Mouse (Mus musculus): ENCODE measurements around the gene Itln1.
"Not testable (repeated sequence)": the region's sequence is repeated elsewhere in the genome, so short reads cannot be mapped to it uniquely, and the experiment has no call there.

- not testable (repeated sequence) for TF ChIP-seq CTCF (IDR thresholded peaks at IDR 0.05; ENCODE audit: low read depth, low read length); GATA1 (IDR thresholded peaks at IDR 0.05; ENCODE audit: borderline replicate concordance, low read length); TAL1 (conservative IDR thresholded peaks at IDR 0.05; ENCODE audit: low read depth, low read length); GATA2 (IDR thresholded peaks at IDR 0.05; ENCODE audit: borderline replicate concordance, low read depth, low read length); POLR2AphosphoS5 (IDR thresholded peaks at IDR 0.05; ENCODE audit: insufficient replicate concordance, low read depth, low read length)
Observed at GRCm38 (mm10) chr1:171471941-171472340, 63.2 kb downstream of the Itln1 start.
